Mouse (Mus musculus): ENCODE results near the gene Akt3. TPM values are rescaled to one million over a fixed set of nuclear protein-coding genes. Genes with fewer than 3 reads are reported as not detected.

Gene Akt3
- polyA plus RNA-seq, 1 experiment: 46.6 TPM

DNA sequence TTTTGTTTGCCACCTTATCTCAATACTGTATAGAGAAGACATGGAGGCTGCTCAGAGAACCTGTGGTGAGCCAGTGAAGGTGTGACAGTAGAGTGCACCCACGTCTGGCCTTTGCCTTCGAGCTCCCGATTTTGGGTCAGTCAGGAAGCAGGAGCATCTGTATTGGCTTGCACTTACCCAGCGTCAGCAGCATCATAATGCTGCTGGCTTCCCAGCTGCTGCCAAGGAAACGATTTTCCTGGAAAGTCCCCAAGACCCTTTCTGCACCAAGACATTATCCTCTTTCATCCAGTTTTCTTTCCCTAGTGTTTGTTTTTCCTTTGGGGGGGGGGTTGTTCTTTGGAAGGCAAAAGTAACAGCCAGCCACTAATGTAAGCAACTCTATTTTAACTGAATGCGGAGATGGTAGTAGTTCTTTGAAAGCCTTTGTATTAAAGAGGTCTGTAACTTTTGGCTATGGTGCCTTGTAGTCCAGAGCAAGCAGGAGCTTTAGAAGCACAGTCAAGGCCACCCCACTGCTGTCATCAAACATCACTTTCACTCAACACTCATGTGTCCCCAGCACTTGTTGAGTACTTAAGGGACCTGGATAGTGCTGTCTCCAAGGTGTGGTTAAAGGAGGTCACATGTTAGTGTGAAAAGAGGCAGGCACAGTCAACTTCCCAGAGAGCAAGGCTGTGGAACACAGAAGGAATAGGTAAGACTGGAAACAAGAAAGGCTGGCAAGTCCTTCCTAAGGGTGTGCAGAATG lies 270.8 kb downstream of the Akt3 start:
- Histone ChIP-seq H3K27ac (ENCODE audit: insufficient read depth, low read length) (no peak overlapping the region), H3K4me1 (ENCODE audit: control insufficient read depth, insufficient read depth, low read length) (peaks cover 11% of the 10 kb centered on the region), H3K4me3 (ENCODE audit: insufficient read depth, low read length) (no peak overlapping the region)
- no peak for TF ChIP-seq CTCF (IDR thresholded peaks at IDR 0.05; ENCODE audit: extremely low read depth, insufficient read depth, low read length)
- TF ChIP-seq POLR2A (IDR thresholded peaks at IDR 0.05; ENCODE audit: extremely low read depth, insufficient read depth, low read length): no peak

GRCm38 (mm10) chr1:176986275-176986674 lies 271.7 kb downstream of the Akt3 start:
- Histone ChIP-seq H3K4me3 (ENCODE audit: insufficient read depth, low read length) (no peak overlapping the region), H3K27ac (ENCODE audit: insufficient read depth, low read length) (peak overlapping the region; percentile 62; the same call in 1 of the 2 replicates), H3K4me1 (ENCODE audit: control insufficient read depth, insufficient read depth, low read length) (peaks cover 12% of the 10 kb centered on the region)
- TF ChIP-seq POLR2A (IDR thresholded peaks at IDR 0.05; ENCODE audit: extremely low read depth, insufficient read depth, low read length) (no peak), CTCF (IDR thresholded peaks at IDR 0.05; ENCODE audit: extremely low read depth, insufficient read depth, low read length) (no peak)

GRCm38 (mm10) chr1:176985691-176986090 lies 272.3 kb downstream of the Akt3 start:
- H3K4me3 ChIP-seq (ENCODE audit: insufficient read depth, low read length): no peak overlapping the region
- H3K4me1 ChIP-seq (ENCODE audit: control insufficient read depth, insufficient read depth, low read length): peaks cover 15% of the 10 kb centered on the region
- H3K27ac ChIP-seq (ENCODE audit: insufficient read depth, low read length): peak overlapping the region; percentile 86; the same call in 1 of the 2 replicates
- TF ChIP-seq POLR2A (IDR thresholded peaks at IDR 0.05; ENCODE audit: extremely low read depth, insufficient read depth, low read length): no peak
- no peak for TF ChIP-seq CTCF (IDR thresholded peaks at IDR 0.05; ENCODE audit: extremely low read depth, insufficient read depth, low read length)

DNA sequence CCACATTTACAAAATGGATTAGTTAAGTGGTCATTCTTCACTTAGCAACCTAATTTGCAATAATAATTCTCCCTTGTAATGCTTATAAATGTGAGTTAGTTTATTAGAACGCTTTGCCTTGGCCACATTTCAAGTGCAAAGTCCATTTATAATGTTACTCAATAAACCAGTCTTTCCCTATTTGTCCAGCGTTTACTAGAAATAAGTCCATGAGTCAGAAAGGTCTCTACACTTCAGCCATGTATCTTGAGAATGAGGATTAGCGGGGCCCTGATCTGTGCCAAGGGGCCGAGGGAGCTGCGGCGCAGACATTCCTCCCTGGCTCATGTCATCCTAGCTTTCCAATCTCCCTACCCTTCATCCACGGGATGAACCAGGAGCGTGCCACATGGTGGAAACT lies 275.3 kb downstream of the Akt3 start:
- TF ChIP-seq POLR2A (IDR thresholded peaks at IDR 0.05; ENCODE audit: extremely low read depth, insufficient read depth, low read length) (no peak), CTCF (IDR thresholded peaks at IDR 0.05; ENCODE audit: extremely low read depth, insufficient read depth, low read length) (no peak)
- Histone ChIP-seq H3K27ac (ENCODE audit: insufficient read depth, low read length) (no peak overlapping the region), H3K4me1 (ENCODE audit: control insufficient read depth, insufficient read depth, low read length) (peaks cover 22% of the 10 kb centered on the region), H3K4me3 (ENCODE audit: insufficient read depth, low read length) (no peak overlapping the region)

- Histone ChIP-seq H3K4me3 (ENCODE audit: insufficient read depth, low read length) (no peak overlapping the region), H3K4me1 (ENCODE audit: control insufficient read depth, insufficient read depth, low read length) (peaks cover 18% of the 10 kb centered on the region), H3K27ac (ENCODE audit: insufficient read depth, low read length) (peak overlapping the region; percentile 6; the same call in 1 of the 2 replicates)
- TF ChIP-seq CTCF (IDR thresholded peaks at IDR 0.05; ENCODE audit: extremely low read depth, insufficient read depth, low read length): no peak
- TF ChIP-seq POLR2A (IDR thresholded peaks at IDR 0.05; ENCODE audit: extremely low read depth, insufficient read depth, low read length): no peak
Observed at GRCm38 (mm10) chr1:176981511-176981910, 276.5 kb downstream of the Akt3 start.

- no peak overlapping the region for H3K4me3 ChIP-seq (ENCODE audit: insufficient read depth, low read length)
- TF ChIP-seq CTCF (IDR thresholded peaks at IDR 0.05; ENCODE audit: extremely low read depth, insufficient read depth, low read length): no peak
- TF ChIP-seq POLR2A (IDR thresholded peaks at IDR 0.05; ENCODE audit: extremely low read depth, insufficient read depth, low read length): no peak
- H3K4me1 ChIP-seq (ENCODE audit: control insufficient read depth, insufficient read depth, low read length): peaks cover 16% of the 10 kb centered on the region
- H3K27ac ChIP-seq (ENCODE audit: insufficient read depth, low read length): peak overlapping the region; percentile 6; the same call in 1 of the 2 replicates
Observed at GRCm38 (mm10) chr1:176980801-176981400, 277.1 kb downstream of the Akt3 start.

DNA sequence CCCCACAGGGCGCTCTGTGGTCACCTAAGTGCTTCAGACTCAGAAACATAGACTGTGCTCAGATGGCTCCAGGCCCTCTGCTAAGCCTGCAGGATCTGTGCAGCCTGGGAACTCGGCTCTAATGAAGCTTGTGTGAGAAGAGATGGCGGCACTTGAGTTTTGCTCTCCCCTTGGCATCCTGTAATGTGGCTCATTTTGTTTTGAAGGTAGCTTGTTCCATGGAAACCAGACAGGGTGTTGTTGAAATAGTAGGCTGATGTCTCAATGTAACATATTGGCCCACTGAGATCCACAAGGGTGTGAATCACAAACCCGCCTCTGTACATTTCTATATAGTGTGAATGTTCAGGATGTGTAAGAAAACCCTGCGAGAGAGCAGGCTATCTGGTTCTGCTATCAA lies 277.9 kb downstream of the Akt3 start:
- TF ChIP-seq CTCF (IDR thresholded peaks at IDR 0.05; ENCODE audit: extremely low read depth, insufficient read depth, low read length) (no peak), POLR2A (IDR thresholded peaks at IDR 0.05; ENCODE audit: extremely low read depth, insufficient read depth, low read length) (no peak)
- H3K4me1 ChIP-seq (ENCODE audit: control insufficient read depth, insufficient read depth, low read length): peaks cover 12% of the 10 kb centered on the region
- no peak overlapping the region for H3K4me3 ChIP-seq (ENCODE audit: insufficient read depth, low read length)
- peak overlapping the region; percentile 32; the same call in 1 of the 2 replicates for H3K27ac ChIP-seq (ENCODE audit: insufficient read depth, low read length)

DNA sequence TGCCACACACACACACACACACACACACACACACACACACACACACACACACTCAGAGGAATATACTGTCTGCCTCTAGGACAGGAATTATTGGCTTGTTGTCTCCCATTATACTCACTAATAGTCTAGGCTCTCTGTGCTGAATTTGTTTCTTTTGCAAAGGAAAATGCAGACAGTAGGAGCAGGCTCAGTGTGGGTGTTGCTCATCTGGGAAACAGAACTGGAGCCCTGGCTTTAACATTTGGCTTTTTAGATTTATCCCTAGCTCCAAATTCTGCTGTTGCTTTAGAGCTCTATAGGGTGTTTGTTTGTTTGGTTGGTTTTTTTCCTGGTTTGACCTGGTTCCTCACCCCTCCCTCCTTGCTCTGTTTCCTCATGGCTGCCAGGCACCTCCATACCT lies 278.8 kb downstream of the Akt3 start:
- Histone ChIP-seq H3K4me1 (ENCODE audit: control insufficient read depth, insufficient read depth, low read length) (peaks cover 11% of the 10 kb centered on the region), H3K4me3 (ENCODE audit: insufficient read depth, low read length) (no peak overlapping the region), H3K27ac (ENCODE audit: insufficient read depth, low read length) (peak overlapping the region; percentile 70)
- TF ChIP-seq CTCF (IDR thresholded peaks at IDR 0.05; ENCODE audit: extremely low read depth, insufficient read depth, low read length): no peak
- no peak for TF ChIP-seq POLR2A (IDR thresholded peaks at IDR 0.05; ENCODE audit: extremely low read depth, insufficient read depth, low read length)

- H3K27ac ChIP-seq (ENCODE audit: insufficient read depth, low read length): no peak overlapping the region
- H3K4me3 ChIP-seq (ENCODE audit: insufficient read depth, low read length): no peak overlapping the region
- TF ChIP-seq POLR2A (IDR thresholded peaks at IDR 0.05; ENCODE audit: extremely low read depth, insufficient read depth, low read length) (no peak), CTCF (IDR thresholded peaks at IDR 0.05; ENCODE audit: extremely low read depth, insufficient read depth, low read length) (no peak)
- peaks cover 1% of the 10 kb centered on the region; the same call in 1 of the 2 replicates for H3K4me1 ChIP-seq (ENCODE audit: control insufficient read depth, insufficient read depth, low read length)
Observed at GRCm38 (mm10) chr1:176973356-176974088, 284.5 kb downstream of the Akt3 start.

Measured in cortical plate, adult 2 months (tissue).